Mouse (Mus musculus): ENCODE data around the gene Smu1. TPM values are rescaled to one million over a fixed set of nuclear protein-coding genes. Genes with fewer than 3 reads are reported as not detected.
A peak's percentile ranks its signal among the peaks of the same experiment; 100 is the strongest.
"Not testable (repeated sequence)": the region's sequence is repeated elsewhere in the genome, so short reads cannot be mapped to it uniquely, and the experiment has no call there.

The Smu1 gene
- 52.5 and 56.8 TPM in 2 replicates for polyA plus RNA-seq (2015; fragmentation: Nextera tagmentation; extraction: Ambion mirVana)

DNA sequence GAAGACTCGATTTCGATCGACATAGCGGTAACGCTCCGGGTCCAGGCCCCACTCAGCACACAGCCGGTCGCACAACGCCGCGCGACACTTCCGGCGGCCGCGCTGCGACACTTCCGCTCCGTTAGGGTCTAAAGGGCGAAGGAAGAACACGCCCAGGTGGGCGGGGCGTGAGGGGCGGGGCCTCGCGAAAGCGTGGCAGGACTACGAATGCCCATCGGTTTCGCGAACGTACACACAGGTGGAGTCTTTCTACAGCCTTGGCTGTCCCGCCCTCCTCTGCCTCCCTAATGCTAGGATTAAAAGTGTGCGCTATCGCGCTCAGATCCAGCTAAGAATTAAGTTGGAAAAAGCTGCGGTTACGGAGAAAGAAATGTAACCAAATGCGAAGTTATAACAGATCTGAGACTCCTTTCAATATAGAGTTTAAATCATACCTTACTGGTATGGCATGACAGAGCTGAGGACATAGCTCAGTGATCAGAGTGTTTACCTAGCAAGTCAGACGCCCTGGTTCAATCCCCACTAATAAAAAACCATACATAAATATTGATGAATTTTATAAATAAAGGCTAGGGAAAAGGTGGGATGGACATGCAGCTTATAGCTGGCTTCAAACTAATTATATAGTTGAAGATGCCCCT is at the start of gene Smu1:
TSS of gene Smu1 (minus strand) at position 144 of the 641 bp plus-strand sequence.
- WGBS (ENCODE audit: insufficient replicate concordance): 1% methylated on average over 40 of the region's 40 CpGs
- peak within 1 kb of the TSS; percentile 71 for H3K4me2 ChIP-seq (ENCODE audit: low read depth, low read length)
- TF ChIP-seq CTCF (IDR thresholded peaks at IDR 0.05; ENCODE audit: low read depth) (no peak), EP300 (IDR thresholded peaks at IDR 0.05; ENCODE audit: low read depth) (no peak)
- no peaks in the 10 kb centered on the region for H3K9me3 ChIP-seq (ENCODE audit: low read length)
- H3K4me1 ChIP-seq (ENCODE audit: insufficient read depth): peaks cover 11% of the 10 kb centered on the region; the same call in 1 of the 2 replicates
- H3K27ac ChIP-seq (ENCODE audit: low read depth): peak within 1 kb of the TSS; percentile 92
- ATAC-seq (peak; percentile 100), DNase-seq (peak; percentile 99)
- H3K9ac ChIP-seq (replicated peaks): peak within 1 kb of the TSS; percentile 97
- peaks cover 22% of the 10 kb centered on the region for H3K36me3 ChIP-seq (replicated peaks; ENCODE audit: insufficient read depth, low read length)
- H3K27me3 ChIP-seq (ENCODE audit: insufficient read depth, low read length): no peaks in the 10 kb centered on the region
- H3K4me3 ChIP-seq (ENCODE audit: low read depth, low read length): peak within 1 kb of the TSS; percentile 100

DNA sequence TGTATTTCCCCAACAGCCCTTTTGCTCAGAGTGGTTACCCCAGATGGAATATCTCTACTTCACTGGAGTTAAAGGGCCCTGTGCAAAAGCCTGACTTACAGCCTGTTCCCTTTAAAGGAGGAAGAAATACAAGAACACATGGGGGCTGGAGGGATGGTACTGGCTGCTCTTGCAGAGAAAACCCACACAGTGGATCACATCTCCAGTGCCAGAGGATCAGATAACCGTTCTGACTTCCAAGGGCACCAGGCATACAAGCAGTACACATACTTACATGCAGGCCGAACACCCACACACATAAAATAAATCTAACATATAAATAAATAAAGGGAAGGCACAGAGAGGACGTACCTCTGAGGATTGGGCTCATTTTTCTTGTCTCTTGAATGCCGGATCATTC is 49.7 kb upstream of the Smu1 start:
- Histone ChIP-seq H3K4me1 (ENCODE audit: insufficient read depth) (no peaks in the 10 kb centered on the region), H3K9ac (replicated peaks) (no peak overlapping the region), H3K36me3 (replicated peaks; ENCODE audit: insufficient read depth, low read length) (peaks cover 94% of the 10 kb centered on the region), H3K4me2 (ENCODE audit: low read depth, low read length) (no peak overlapping the region), H3K27me3 (ENCODE audit: insufficient read depth, low read length) (no peaks in the 10 kb centered on the region), H3K27ac (ENCODE audit: low read depth) (no peak overlapping the region), H3K9me3 (ENCODE audit: low read length) (no peaks in the 10 kb centered on the region), H3K4me3 (ENCODE audit: low read depth, low read length) (no peak overlapping the region)
- TF ChIP-seq EP300 (IDR thresholded peaks at IDR 0.05; ENCODE audit: low read depth) (no peak), CTCF (IDR thresholded peaks at IDR 0.05; ENCODE audit: low read depth) (no peak)
- 95% methylated on average over 4 of the region's 4 CpGs for WGBS (ENCODE audit: insufficient replicate concordance)
- ATAC-seq (no peak), DNase-seq (no peak)

DNA sequence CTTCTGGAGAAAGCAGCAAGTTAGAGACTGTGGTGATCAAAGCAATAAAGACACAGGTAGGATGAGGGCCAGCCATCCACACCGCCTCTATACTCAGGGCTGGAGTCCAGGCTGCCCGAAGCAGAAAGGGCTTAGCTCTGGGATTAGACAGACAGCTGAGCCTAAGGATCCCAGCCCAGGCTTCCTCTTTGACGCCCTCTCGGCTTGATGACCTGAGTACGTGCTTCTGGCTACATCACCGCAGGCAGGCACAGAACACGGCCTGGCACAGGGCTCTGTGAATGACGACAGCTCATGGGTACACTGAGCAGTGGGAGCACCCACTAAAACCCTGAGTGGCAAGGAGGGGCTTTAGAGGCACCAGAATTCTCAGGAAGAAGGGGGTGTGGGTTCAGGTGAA is 47.7 kb upstream of the Smu1 start:
- H3K27me3 ChIP-seq (ENCODE audit: insufficient read depth, low read length): no peaks in the 10 kb centered on the region
- ATAC-seq (no peak), DNase-seq (no peak)
- no peak overlapping the region for H3K4me3 ChIP-seq (ENCODE audit: low read depth, low read length)
- H3K9ac ChIP-seq (replicated peaks): no peak overlapping the region
- H3K4me1 ChIP-seq (ENCODE audit: insufficient read depth): no peaks in the 10 kb centered on the region
- 93% methylated on average over 8 of the region's 8 CpGs for WGBS (ENCODE audit: insufficient replicate concordance)
- peaks cover 74% of the 10 kb centered on the region for H3K36me3 ChIP-seq (replicated peaks; ENCODE audit: insufficient read depth, low read length)
- H3K9me3 ChIP-seq (ENCODE audit: low read length): no peaks in the 10 kb centered on the region
- no peak overlapping the region for H3K4me2 ChIP-seq (ENCODE audit: low read depth, low read length)
- no peak overlapping the region for H3K27ac ChIP-seq (ENCODE audit: low read depth)
- TF ChIP-seq CTCF (IDR thresholded peaks at IDR 0.05; ENCODE audit: low read depth) (no peak), EP300 (IDR thresholded peaks at IDR 0.05; ENCODE audit: low read depth) (no peak)

DNA sequence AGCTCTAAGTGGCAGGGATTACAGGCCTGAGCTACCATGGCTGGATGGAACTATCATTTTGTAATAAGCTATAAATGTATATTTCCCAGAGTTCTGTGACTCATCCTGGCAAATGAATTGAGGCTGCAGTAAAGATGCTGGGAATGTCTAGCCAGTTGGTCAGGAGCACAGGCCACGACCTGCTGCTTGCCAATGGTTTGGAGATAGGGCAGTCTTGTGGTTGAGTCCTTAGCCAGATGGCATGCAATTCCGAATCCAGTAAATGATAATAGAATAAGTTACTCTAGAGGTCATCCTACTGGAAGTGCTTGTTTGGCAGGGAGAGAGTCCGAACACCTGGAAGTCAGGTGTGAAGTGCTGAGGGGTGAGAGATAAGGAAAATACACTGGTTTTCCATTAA is 45.1 kb upstream of the Smu1 start:
- DNase-seq (no peak), ATAC-seq (no peak)
- H3K27me3 ChIP-seq (ENCODE audit: insufficient read depth, low read length): no peaks in the 10 kb centered on the region
- H3K4me3 ChIP-seq (ENCODE audit: low read depth, low read length): no peak overlapping the region
- H3K9ac ChIP-seq (replicated peaks): no peak overlapping the region
- no peak overlapping the region for H3K4me2 ChIP-seq (ENCODE audit: low read depth, low read length)
- H3K4me1 ChIP-seq (ENCODE audit: insufficient read depth): no peaks in the 10 kb centered on the region
- H3K36me3 ChIP-seq (replicated peaks; ENCODE audit: insufficient read depth, low read length): peaks cover 48% of the 10 kb centered on the region
- TF ChIP-seq CTCF (IDR thresholded peaks at IDR 0.05; ENCODE audit: low read depth) (no peak), EP300 (IDR thresholded peaks at IDR 0.05; ENCODE audit: low read depth) (no peak)
- WGBS (ENCODE audit: insufficient replicate concordance): 86% methylated on average over 3 of the region's 3 CpGs
- no peak overlapping the region for H3K27ac ChIP-seq (ENCODE audit: low read depth)
- H3K9me3 ChIP-seq (ENCODE audit: low read length): no peaks in the 10 kb centered on the region

DNA sequence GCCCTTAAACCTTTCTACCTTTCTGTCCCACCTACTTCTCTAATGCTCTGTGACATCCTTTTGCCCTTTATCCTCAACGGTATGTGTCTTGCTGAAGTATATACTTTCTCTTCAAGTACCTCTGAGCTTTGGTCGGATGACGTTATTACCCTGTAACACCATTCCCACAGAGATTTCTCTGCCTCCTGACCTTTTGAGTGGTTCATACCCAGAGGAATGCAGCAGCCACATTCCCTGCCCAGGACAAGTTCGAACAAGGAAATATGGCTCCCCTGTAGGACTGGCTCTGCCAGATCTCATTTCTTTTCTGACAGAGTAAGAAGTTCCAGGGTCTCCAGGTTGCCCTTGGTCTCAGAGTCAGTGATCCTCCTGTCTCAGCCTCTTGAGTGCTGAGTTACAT is 44.2 kb upstream of the Smu1 start:
- WGBS (ENCODE audit: insufficient replicate concordance): 86% methylated on average over 4 of the region's 4 CpGs
- H3K4me2 ChIP-seq (ENCODE audit: low read depth, low read length): no peak overlapping the region
- peaks cover 39% of the 10 kb centered on the region for H3K36me3 ChIP-seq (replicated peaks; ENCODE audit: insufficient read depth, low read length)
- H3K9ac ChIP-seq (replicated peaks): no peak overlapping the region
- H3K27me3 ChIP-seq (ENCODE audit: insufficient read depth, low read length): no peaks in the 10 kb centered on the region
- ATAC-seq (no peak), DNase-seq (no peak)
- no peak for TF ChIP-seq EP300 (IDR thresholded peaks at IDR 0.05; ENCODE audit: low read depth)
- TF ChIP-seq CTCF (IDR thresholded peaks at IDR 0.05; ENCODE audit: low read depth): no peak
- no peaks in the 10 kb centered on the region for H3K4me1 ChIP-seq (ENCODE audit: insufficient read depth)
- H3K9me3 ChIP-seq (ENCODE audit: low read length): no peaks in the 10 kb centered on the region
- no peak overlapping the region for H3K27ac ChIP-seq (ENCODE audit: low read depth)
- H3K4me3 ChIP-seq (ENCODE audit: low read depth, low read length): no peak overlapping the region

DNA sequence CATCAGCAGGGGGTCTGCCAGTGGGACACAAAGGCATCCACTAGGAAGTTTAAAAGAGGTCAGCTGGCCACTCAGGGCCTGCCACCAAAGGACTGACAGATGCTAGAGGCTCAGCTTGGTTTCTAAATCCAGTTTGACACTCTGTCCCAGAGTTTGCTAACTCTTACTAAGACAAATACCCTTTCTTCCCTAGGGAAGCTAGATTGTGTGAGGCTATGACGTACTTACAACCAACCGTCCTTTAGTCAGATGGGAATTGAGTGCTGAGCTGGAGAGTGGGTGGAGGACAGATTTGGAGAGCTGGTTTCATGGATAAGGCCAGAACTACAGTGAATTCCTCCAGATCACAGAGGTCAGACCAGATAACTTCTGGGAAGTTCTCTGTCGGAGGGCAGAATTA is 43.1 kb upstream of the Smu1 start:
- Histone ChIP-seq H3K27me3 (ENCODE audit: insufficient read depth, low read length) (no peaks in the 10 kb centered on the region), H3K4me1 (ENCODE audit: insufficient read depth) (no peaks in the 10 kb centered on the region), H3K4me3 (ENCODE audit: low read depth, low read length) (no peak overlapping the region), H3K27ac (ENCODE audit: low read depth) (no peak overlapping the region), H3K9me3 (ENCODE audit: low read length) (no peaks in the 10 kb centered on the region), H3K4me2 (ENCODE audit: low read depth, low read length) (no peak overlapping the region), H3K9ac (replicated peaks) (no peak overlapping the region), H3K36me3 (replicated peaks; ENCODE audit: insufficient read depth, low read length) (peaks cover 31% of the 10 kb centered on the region)
- ATAC-seq (no peak), DNase-seq (no peak)
- 63% methylated on average over 3 of the region's 3 CpGs for WGBS (ENCODE audit: insufficient replicate concordance)
- TF ChIP-seq EP300 (IDR thresholded peaks at IDR 0.05; ENCODE audit: low read depth): no peak
- TF ChIP-seq CTCF (IDR thresholded peaks at IDR 0.05; ENCODE audit: low read depth): no peak

DNA sequence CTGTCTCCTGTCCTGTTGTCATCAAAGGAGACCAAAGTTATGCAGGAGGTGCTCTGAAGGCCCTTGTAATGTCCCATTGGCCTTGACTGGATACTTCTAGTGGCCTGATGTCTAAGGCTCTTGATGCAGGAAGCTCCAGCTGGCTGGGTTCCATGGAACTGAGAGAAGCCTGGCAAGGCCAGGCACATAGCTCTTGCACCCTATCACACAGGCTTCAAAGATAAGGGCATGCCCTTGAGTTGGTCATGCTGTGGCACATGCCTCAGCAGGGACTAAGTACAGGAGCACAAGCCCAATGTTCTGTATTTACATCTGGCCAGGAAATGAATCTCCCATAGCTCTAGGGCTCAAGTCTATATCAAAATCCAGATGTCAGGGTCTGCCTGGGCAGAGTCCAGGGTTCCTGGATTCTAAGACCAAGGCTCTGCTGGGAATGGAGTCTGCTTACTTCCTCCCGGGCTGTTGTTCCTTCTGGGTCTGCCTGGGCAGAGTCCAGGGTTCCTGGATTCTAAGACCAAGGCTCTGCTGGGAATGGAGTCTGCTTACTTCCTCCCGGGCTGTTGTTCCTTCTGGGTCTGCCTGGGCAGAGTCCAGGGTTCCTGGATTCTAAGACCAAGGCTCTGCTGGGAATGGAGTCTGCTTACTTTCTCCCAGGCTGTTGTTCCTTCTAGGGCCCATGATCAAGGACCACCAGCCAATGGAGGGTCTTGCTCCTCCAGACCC is 41.3 kb upstream of the Smu1 start:
- not testable (repeated sequence) for H3K4me2 ChIP-seq (ENCODE audit: low read depth, low read length); H3K27me3 ChIP-seq (ENCODE audit: insufficient read depth, low read length); H3K4me3 ChIP-seq (ENCODE audit: low read depth, low read length); ATAC-seq; H3K9ac ChIP-seq (replicated peaks); H3K4me1 ChIP-seq (ENCODE audit: insufficient read depth); H3K9me3 ChIP-seq (ENCODE audit: low read length); H3K27ac ChIP-seq (ENCODE audit: low read depth); DNase-seq
- 60% methylated on average over 1 of the region's 2 CpGs for WGBS (ENCODE audit: insufficient replicate concordance)
- H3K36me3 ChIP-seq (replicated peaks; ENCODE audit: insufficient read depth, low read length): peaks cover 13% of the 10 kb centered on the region
